Mouse (Mus musculus) liver, postnatal 0 days (tissue): ENCODE results near the gene Igsf11. TPM values are rescaled to one million over a fixed set of nuclear protein-coding genes. Genes with fewer than 3 reads are reported as not detected.

ENCODE experiments used
- ATAC-seq: fragments of 200-750 bp; cut with Nextera tagmentation; 2 replicates; pipeline ENCODE4 v1.8.0; 2017; ENCODE audit warnings: mild to moderate bottlenecking, moderate library complexity
- DNase-seq: peaks from one replicate; pipeline ENCODE4 v3.0.0-alpha.2; 2016
- H3K27ac ChIP-seq: fragments of 300-500 bp; sonication (generic); 2 replicates; pipeline ENCODE4 v1.5.1; 2014; ENCODE audit warnings: antibody characterized with exemption, moderate library complexity, mild to moderate bottlenecking, low read depth
- H3K27me3 ChIP-seq: fragments of 300-500 bp; sonication (generic); 2 replicates; pipeline ENCODE4 v1.6.1; 2014; ENCODE audit warnings: low read length, control low read depth, mixed read lengths; ENCODE audit not compliant: insufficient read depth
- H3K36me3 ChIP-seq: fragments of 300-500 bp; sonication (generic); replicated peaks from 2 replicates; pipeline ENCODE4 v1.6.1; 2014; ENCODE audit warnings: mild to moderate bottlenecking, control low read depth, low read length, moderate library complexity, mixed read lengths; ENCODE audit not compliant: insufficient read depth
- H3K4me1 ChIP-seq: fragments of 300-500 bp; sonication (generic); 2 replicates; pipeline ENCODE4 v1.6.1; 2014; ENCODE audit warnings: antibody characterized with exemption, mild to moderate bottlenecking, control low read depth; ENCODE audit not compliant: insufficient read depth
- H3K4me2 ChIP-seq: fragments of 300-500 bp; sonication (generic); 2 replicates; pipeline ENCODE4 v1.6.1; 2014; ENCODE audit warnings: low read depth, mild to moderate bottlenecking, low read length, moderate library complexity, mixed read lengths
- H3K4me3 ChIP-seq: fragments of 300-500 bp; sonication (generic); 2 replicates; pipeline ENCODE4 v1.5.1; 2014; ENCODE audit warnings: low read depth, low read length
- H3K9ac ChIP-seq: fragments of 300-500 bp; sonication (generic); replicated peaks from 2 replicates; pipeline ENCODE4 v1.6.1; 2014; ENCODE audit warnings: mild to moderate bottlenecking, moderate library complexity
- H3K9me3 ChIP-seq: fragments of 300-500 bp; sonication (generic); 2 replicates; pipeline ENCODE4 v1.6.1; 2016; ENCODE audit warnings: mild to moderate bottlenecking, control low read depth, low read length, mixed read lengths
- CTCF ChIP-seq: sonication (generic); IDR thresholded peaks from 2 replicates; pipeline ENCODE4 v1.5.1; 2016; ENCODE audit warnings: antibody characterized with exemption, low read depth
- EP300 ChIP-seq: IDR thresholded peaks from 2 replicates; pipeline ENCODE4 v1.6.1; 2016; ENCODE audit warnings: antibody characterized with exemption, low read depth, mild to moderate bottlenecking
- WGBS: fragments of 180-500 bp; shearing (Covaris S2); extraction: QIAGEN DNeasy Blood & Tissue Kit; methylation state at CpG from one replicate; pipeline ENCODE4 v1.1.7; 2014; ENCODE audit not compliant: insufficient replicate concordance; 5-methylcytosine and 5-hydroxymethylcytosine counted together
- polyA plus RNA-seq: library from polyadenylated mRNA; unstranded; fragments of >200 nt; fragmentation: Nextera tagmentation; extraction: Ambion mirVana; gene quantifications from 2 replicates; pipeline ENCODE4 v1.2.1, GENCODE M21; 2015

Igsf11 gene
- polyA plus RNA-seq, 1 experiment from 2014 or later = 2.1 TPM

DNA sequence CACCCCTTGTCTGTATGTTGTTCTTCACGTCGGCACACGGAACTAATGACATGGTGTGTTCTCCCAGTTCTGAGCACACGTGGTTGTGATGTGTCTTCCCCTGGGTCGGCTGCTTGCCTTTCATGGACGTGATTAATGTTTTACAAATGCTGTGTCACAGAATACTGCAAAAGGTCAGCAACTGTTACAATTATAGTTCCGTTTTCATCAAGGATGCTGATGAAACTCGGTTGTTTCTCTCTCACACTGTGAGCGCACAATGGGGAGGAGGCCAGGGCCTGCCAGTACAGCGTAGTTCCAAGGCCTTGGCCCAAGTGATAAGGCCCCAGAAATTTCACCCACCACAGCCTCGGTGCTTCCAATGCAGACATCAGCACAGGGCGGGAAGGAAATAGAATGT lies 17.0 kb downstream of the Igsf11 start:
- no peak for TF ChIP-seq EP300
- no peak for TF ChIP-seq CTCF
- H3K9ac ChIP-seq = no peak overlapping the region
- no peak overlapping the region for H3K27ac ChIP-seq
- H3K27me3 ChIP-seq = no peaks in the 10 kb centered on the region
- WGBS = 59% methylated on average over 12 of the region's 12 CpGs
- peaks cover 3% of the 10 kb centered on the region; the same call in 1 of the 2 replicates for H3K4me1 ChIP-seq
- H3K36me3 ChIP-seq = no peaks in the 10 kb centered on the region
- no peaks in the 10 kb centered on the region for H3K9me3 ChIP-seq
- no peak for DNase-seq
- no peak overlapping the region for H3K4me3 ChIP-seq
- peak; percentile 79 for ATAC-seq
- H3K4me2 ChIP-seq = no peak overlapping the region

DNA sequence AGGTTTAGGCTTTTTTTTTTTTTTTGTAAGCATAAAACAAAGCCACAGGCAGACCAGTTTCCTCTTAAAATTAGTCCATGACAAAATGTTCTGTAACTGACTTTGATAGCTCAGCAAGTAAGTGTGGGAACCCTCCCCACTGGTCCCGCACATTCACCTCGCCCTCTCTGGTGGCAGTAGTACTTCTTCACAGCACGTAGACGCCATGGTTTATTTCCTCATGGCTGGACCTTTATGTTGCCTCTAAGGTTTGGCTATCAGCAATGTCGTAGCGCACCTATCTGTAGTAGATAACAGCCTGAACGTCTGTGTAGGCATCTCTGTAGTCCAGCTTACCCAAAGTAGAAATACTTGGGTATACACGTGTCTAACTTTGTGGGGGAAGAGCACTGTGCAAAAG lies 17.6 kb downstream of the Igsf11 start:
- DNase-seq (no peak), ATAC-seq (no peak)
- Histone ChIP-seq H3K4me3 (no peak overlapping the region), H3K27ac (no peak overlapping the region), H3K4me1 (peaks cover 3% of the 10 kb centered on the region; the same call in 1 of the 2 replicates), H3K27me3 (no peaks in the 10 kb centered on the region), H3K9ac (no peak overlapping the region), H3K36me3 (no peaks in the 10 kb centered on the region), H3K9me3 (no peaks in the 10 kb centered on the region), H3K4me2 (no peak overlapping the region)
- TF ChIP-seq EP300 = no peak
- TF ChIP-seq CTCF = no peak
- 55% methylated on average over 8 of the region's 8 CpGs for WGBS

DNA sequence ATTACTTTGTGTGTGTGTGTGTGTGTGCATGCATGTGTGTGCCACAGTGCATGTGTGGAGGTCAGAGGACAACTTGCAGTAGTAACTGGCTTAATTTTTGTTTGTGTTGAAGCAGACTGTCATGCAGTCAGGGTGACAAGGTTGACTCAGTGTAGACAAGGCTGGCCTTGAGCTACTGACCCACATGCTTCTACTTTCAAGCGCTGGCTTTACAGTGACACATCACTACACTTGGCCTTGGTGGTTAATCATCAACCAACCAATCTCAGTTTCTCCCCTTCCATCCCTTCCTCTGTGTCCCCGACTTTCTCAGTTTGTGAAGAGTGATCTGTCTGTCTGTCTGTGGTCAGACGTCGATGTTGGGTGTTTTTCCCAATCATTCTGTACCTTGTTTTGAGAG lies 23.0 kb downstream of the Igsf11 start:
- Histone ChIP-seq H3K9ac (no peak overlapping the region), H3K27ac (no peak overlapping the region), H3K4me3 (no peak overlapping the region), H3K36me3 (no peaks in the 10 kb centered on the region), H3K27me3 (no peaks in the 10 kb centered on the region), H3K4me2 (no peak overlapping the region), H3K9me3 (no peaks in the 10 kb centered on the region), H3K4me1 (no peaks in the 10 kb centered on the region)
- TF ChIP-seq EP300 (no peak), CTCF (no peak)
- DNase-seq = no peak
- WGBS = 59% methylated on average over 4 of the region's 4 CpGs
- no peak for ATAC-seq

DNA sequence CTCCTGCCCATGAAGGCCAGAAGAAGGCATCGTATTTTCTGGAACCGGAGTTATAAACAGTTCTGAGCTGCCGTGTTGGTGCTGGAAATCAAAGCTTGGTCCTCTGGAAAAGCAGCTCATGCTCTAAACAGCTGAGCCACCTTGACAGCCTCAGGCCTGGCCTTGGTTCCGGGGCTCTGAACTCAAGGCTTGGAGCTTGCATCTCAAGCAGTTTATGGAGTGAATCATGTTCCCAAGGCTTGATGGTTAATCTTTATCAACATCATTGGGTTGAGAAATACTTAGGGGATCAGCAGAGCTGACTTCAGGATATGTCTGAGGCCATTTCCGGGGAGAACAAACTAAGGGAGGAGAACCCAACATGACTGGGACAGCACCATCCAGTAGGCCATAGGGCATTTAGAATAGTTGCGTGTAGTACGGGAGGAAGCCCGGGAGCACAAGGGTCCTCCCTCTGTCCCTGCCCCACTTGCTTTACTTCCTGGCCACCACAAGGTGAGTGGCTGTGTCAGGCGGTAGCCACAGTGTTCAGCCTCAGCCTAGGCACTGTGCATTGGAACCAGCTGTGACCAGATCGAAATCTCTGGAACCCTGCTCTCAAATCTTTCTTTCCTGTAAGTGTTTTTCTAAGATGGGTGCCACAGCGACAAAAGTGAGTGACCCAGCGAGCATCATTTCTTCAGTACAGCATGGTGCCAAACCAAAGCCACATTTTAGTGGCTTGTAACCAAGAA lies 23.7 kb downstream of the Igsf11 start:
- ATAC-seq = no peak
- Histone ChIP-seq H3K27ac (no peak overlapping the region), H3K9me3 (no peaks in the 10 kb centered on the region), H3K4me1 (no peaks in the 10 kb centered on the region), H3K4me3 (no peak overlapping the region), H3K4me2 (no peak overlapping the region), H3K9ac (no peak overlapping the region), H3K27me3 (no peaks in the 10 kb centered on the region), H3K36me3 (no peaks in the 10 kb centered on the region)
- DNase-seq = no peak
- TF ChIP-seq CTCF = no peak
- no peak for TF ChIP-seq EP300
- 82% methylated on average over 12 of the region's 12 CpGs for WGBS

DNA sequence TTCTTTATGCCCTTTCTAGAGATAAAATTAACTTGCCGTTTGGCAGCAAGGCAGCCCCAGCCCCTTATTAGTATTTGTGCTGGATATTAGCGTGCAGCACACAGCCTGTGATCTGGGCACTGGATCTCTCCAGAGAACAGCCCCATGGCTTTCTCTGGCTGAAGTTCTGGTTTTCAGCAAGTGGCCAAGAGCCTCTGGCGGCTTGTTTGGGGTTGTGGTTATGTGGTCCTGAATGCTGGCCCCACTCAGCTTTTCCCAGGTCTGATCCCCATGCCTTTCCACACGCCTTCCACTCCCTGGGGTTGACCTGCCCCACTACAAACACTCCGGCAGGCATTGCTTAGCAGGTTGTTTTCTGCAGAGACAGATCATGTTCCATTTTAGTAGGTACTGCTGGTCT lies 24.4 kb downstream of the Igsf11 start:
- Histone ChIP-seq H3K36me3 (no peaks in the 10 kb centered on the region), H3K27ac (no peak overlapping the region), H3K9me3 (no peaks in the 10 kb centered on the region), H3K9ac (no peak overlapping the region), H3K4me2 (no peak overlapping the region), H3K4me1 (no peaks in the 10 kb centered on the region), H3K4me3 (no peak overlapping the region), H3K27me3 (no peaks in the 10 kb centered on the region)
- 78% methylated on average over 5 of the region's 5 CpGs for WGBS
- TF ChIP-seq EP300 (no peak), CTCF (no peak)
- ATAC-seq = no peak
- DNase-seq = no peak

DNA sequence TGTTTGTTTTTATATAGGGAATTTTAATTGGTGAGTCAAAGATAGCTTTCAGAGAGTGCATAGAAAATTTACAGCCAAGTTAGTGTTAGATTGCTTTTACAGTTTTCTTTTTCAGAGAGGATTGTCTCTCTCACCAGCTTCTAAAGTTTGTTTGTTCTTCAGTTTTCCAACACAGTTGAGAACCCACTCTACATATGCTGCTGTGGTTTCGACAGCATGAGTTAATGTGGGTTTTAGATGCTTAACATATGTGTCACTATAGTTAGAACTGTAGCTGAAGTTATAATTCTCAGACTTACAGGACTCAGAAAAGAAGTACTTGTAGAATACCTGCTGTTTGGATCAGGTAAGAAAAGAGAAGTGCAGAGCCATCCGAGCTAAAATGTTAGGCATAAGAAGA lies 25.6 kb downstream of the Igsf11 start:
- Histone ChIP-seq H3K4me3 (no peak overlapping the region), H3K27ac (no peak overlapping the region), H3K27me3 (no peaks in the 10 kb centered on the region), H3K4me1 (no peaks in the 10 kb centered on the region), H3K9me3 (no peaks in the 10 kb centered on the region), H3K9ac (no peak overlapping the region), H3K4me2 (no peak overlapping the region), H3K36me3 (no peaks in the 10 kb centered on the region)
- DNase-seq = no peak
- 76% methylated on average over 2 of the region's 2 CpGs for WGBS
- TF ChIP-seq CTCF (no peak), EP300 (no peak)
- no peak for ATAC-seq
